Mouse (Mus musculus) CD4-positive, CD25-positive, alpha-beta regulatory T cell, adult 9 weeks (primary cell): ENCODE measurements around the gene Exo5. TPM values are rescaled to one million over a fixed set of nuclear protein-coding genes. Genes with fewer than 3 reads are reported as not detected.

Experiments used
- polyA plus RNA-seq: library from polyadenylated mRNA; unstranded; fragments of 100-300 nt; shearing (Covaris generic); gene quantifications from one replicate; pipeline ENCODE4 v1.2.1, GENCODE M21; 2017

Exo5 gene
- 33.1 TPM for polyA plus RNA-seq

DNA sequence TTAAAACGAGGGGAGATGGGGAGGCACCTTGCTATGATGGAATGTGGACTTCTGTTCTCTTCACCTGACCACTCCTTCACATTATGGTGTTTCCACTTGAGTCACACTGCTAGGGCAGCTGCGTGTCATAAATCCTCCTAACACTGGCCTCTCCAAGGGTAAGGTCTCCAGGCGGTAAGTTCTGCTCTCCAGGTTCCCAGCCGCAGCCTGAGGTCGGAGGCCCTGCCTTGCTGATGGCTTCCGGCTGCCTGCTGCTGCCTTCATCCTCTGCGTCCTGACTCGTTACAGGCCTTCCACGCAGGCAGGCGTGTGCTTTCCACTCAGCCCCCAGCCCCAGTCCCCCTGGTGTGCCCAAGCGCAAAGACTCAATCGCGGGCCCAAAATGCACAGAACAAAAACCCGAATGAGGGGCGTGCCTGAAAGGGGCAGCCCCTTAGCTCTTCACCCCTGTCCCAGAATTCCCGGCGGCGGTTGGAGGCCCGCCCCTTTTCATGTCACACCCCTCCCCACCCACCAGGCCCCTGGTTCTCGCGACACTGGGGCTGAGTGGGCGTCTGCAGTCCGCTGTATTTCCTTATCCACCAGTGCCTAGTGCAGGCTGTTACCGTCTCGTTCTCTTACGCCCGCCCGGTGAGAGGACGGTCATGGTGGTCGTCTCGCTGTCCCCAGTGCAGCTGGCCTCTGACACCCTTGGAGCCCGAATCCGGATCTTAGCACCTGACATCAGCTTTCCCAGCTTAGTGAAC lies at the start of gene Exo5:
TSS of gene Exo5 (minus strand) at position 464 of the 746 bp plus-strand sequence.

GRCm38 (mm10) chr4:120951428-120951973 lies 26.7 kb upstream of the Exo5 start, which contains the start of gene Zfp69:
Zfp69 (minus strand) TSS chr4:120951699.

Other genes with a start within 250 kb of the Exo5 start
- gene Kcnq4, start 176.4 kb downstream of the Exo5 start, polyA plus RNA-seq, result 0.16 TPM
- 59.8 TPM for gene Nfyc, start 93.4 kb downstream of the Exo5 start, polyA plus RNA-seq
- 0.94 TPM for gene Rims3, start 70.2 kb downstream of the Exo5 start, polyA plus RNA-seq
- 1.1 TPM for gene Zfp69, start 26.7 kb upstream of the Exo5 start, polyA plus RNA-seq
- gene Smap2, start 92.2 kb upstream of the Exo5 start, polyA plus RNA-seq, result 32.2 TPM
- gene Col9a2, start 114.4 kb upstream of the Exo5 start, polyA plus RNA-seq, result not detected
- 63.1 TPM for gene Zmpste24, start 173.2 kb upstream of the Exo5 start, polyA plus RNA-seq
- gene Tmco2, start 184.2 kb upstream of the Exo5 start, polyA plus RNA-seq, result not detected